Mouse (Mus musculus): ENCODE results near the gene Syt7.

GRCm38 (mm10) chr19:10375260-10375659, 13.6 kb upstream of the Syt7 start:
- TF ChIP-seq CTCF (IDR thresholded peaks at IDR 0.05; ENCODE audit: low read depth, low read length) (no peak), POLR2A (IDR thresholded peaks at IDR 0.05; ENCODE audit: insufficient read depth, low read length) (no peak), EP300 (IDR thresholded peaks at IDR 0.05; ENCODE audit: insufficient read depth, low read depth, low read length) (no peak)
